Mouse (Mus musculus) forebrain, embryonic 11.5 days (tissue): Measurements from ENCODE around the gene Prnp. TPM values are rescaled to one million over a fixed set of nuclear protein-coding genes. Genes with fewer than 3 reads are reported as not detected.

ENCODE experiments used
- ATAC-seq: fragments of 200-750 bp; cut with Nextera tagmentation; replicated peaks from 2 replicates; pipeline ENCODE4 v1.8.0; 2017; ENCODE audit warnings: moderate TSS enrichment; ENCODE audit not compliant: low FRiP score
- DNase-seq: peaks from one replicate; pipeline ENCODE4 v3.0.0-alpha.2; 2017; ENCODE audit warnings: low spot score
- H3K27ac ChIP-seq: fragments of 300-500 bp; sonication (generic); 2 replicates; pipeline ENCODE4 v1.5.1; 2014; ENCODE audit warnings: low read depth, low read length
- H3K27me3 ChIP-seq: fragments of 300-500 bp; sonication (generic); 2 replicates; pipeline ENCODE4 v1.6.1; 2014; ENCODE audit warnings: mild to moderate bottlenecking, low read length, mixed read lengths; ENCODE audit not compliant: control insufficient read depth, insufficient read depth
- H3K36me3 ChIP-seq: fragments of 300-500 bp; sonication (generic); 2 replicates; pipeline ENCODE4 v1.6.1; 2014; ENCODE audit warnings: mild to moderate bottlenecking, low read length, moderate library complexity, mixed read lengths; ENCODE audit not compliant: control insufficient read depth, insufficient read depth
- H3K4me1 ChIP-seq: fragments of 300-500 bp; sonication (generic); replicated peaks from 2 replicates; pipeline ENCODE4 v1.6.1; 2014; ENCODE audit warnings: low read length, mixed read lengths; ENCODE audit not compliant: control insufficient read depth, insufficient read depth
- H3K4me2 ChIP-seq: fragments of 300-500 bp; sonication (generic); 2 replicates; pipeline ENCODE4 v1.6.1; 2014; ENCODE audit warnings: low read depth, mild to moderate bottlenecking, low read length, moderate library complexity, mixed read lengths; ENCODE audit not compliant: severe bottlenecking
- H3K4me3 ChIP-seq: fragments of 300-500 bp; sonication (generic); 2 replicates; pipeline ENCODE4 v1.5.1; 2014; ENCODE audit warnings: low read depth, low read length
- H3K9ac ChIP-seq: fragments of 300-500 bp; sonication (generic); 2 replicates; pipeline ENCODE4 v1.6.1; 2014; ENCODE audit warnings: low read length
- H3K9me3 ChIP-seq: fragments of 300-500 bp; sonication (generic); 2 replicates; pipeline ENCODE4 v1.6.1; 2016; ENCODE audit warnings: low read length, mixed read lengths; ENCODE audit not compliant: control insufficient read depth
- WGBS: fragments of 180-500 bp; shearing (Covaris S2); extraction: QIAGEN DNeasy Blood & Tissue Kit; methylation state at CpG from one replicate; pipeline ENCODE4 v1.1.7; 2014; 5-methylcytosine and 5-hydroxymethylcytosine counted together
- polyA plus RNA-seq: library from polyadenylated mRNA; unstranded; fragments of >200 nt; fragmentation: Nextera tagmentation; extraction: Ambion mirVana; gene quantifications from 2 replicates; pipeline ENCODE4 v1.2.1, GENCODE M21; 2014

The Prnp gene
- polyA plus RNA-seq, 1 experiment from 2014 or later, result 25.4 TPM

- no peaks in the 10 kb centered on the region for H3K4me1 ChIP-seq
- H3K9me3 ChIP-seq, result no peaks in the 10 kb centered on the region
- H3K36me3 ChIP-seq, result no peaks in the 10 kb centered on the region
- no peak overlapping the region for H3K9ac ChIP-seq
- H3K27ac ChIP-seq, result no peak overlapping the region
- H3K4me2 ChIP-seq, result no peak overlapping the region
- ATAC-seq (no peak), DNase-seq (no peak)
- 33% methylated on average over 2 of the region's 3 CpGs for WGBS
- H3K27me3 ChIP-seq, result no peaks in the 10 kb centered on the region
- no peak overlapping the region for H3K4me3 ChIP-seq
Measured at GRCm38 (mm10) chr2:131902423-131902822, 7.3 kb upstream of the Prnp start.

- Histone ChIP-seq H3K9ac (no peak overlapping the region), H3K27me3 (no peaks in the 10 kb centered on the region), H3K4me1 (no peaks in the 10 kb centered on the region), H3K36me3 (no peaks in the 10 kb centered on the region), H3K9me3 (no peaks in the 10 kb centered on the region), H3K4me3 (no peak overlapping the region), H3K27ac (no peak overlapping the region), H3K4me2 (no peak overlapping the region)
- ATAC-seq, result no peak
- WGBS, result 55% methylated on average over 8 of the region's 8 CpGs
- no peak for DNase-seq
Measured at GRCm38 (mm10) chr2:131902867-131903266, 6.9 kb upstream of the Prnp start.

- Histone ChIP-seq H3K4me1 (0 out of 2 replicates have a peak, but pooled peaks cover 2% of the 10 kb centered on the region), H3K27me3 (no peaks in the 10 kb centered on the region), H3K36me3 (no peaks in the 10 kb centered on the region), H3K9ac (no peak overlapping the region), H3K4me2 (no peak overlapping the region), H3K9me3 (no peaks in the 10 kb centered on the region), H3K4me3 (no peak overlapping the region), H3K27ac (no peak overlapping the region)
- DNase-seq (no peak), ATAC-seq (no peak)
- 67% methylated on average over 5 of the region's 5 CpGs for WGBS
Measured at GRCm38 (mm10) chr2:131905025-131905424, 4.7 kb upstream of the Prnp start.

GRCm38 (mm10) chr2:131905776-131906175, 4.0 kb upstream of the Prnp start:
- DNase-seq (no peak), ATAC-seq (no peak)
- H3K36me3 ChIP-seq, result no peaks in the 10 kb centered on the region
- 62% methylated on average over 6 of the region's 6 CpGs for WGBS
- H3K27ac ChIP-seq, result no peak overlapping the region
- no peak overlapping the region for H3K4me3 ChIP-seq
- H3K4me1 ChIP-seq, result 0 out of 2 replicates have a peak, but pooled peaks cover 2% of the 10 kb centered on the region
- no peak overlapping the region for H3K9ac ChIP-seq
- H3K9me3 ChIP-seq, result no peaks in the 10 kb centered on the region
- H3K27me3 ChIP-seq, result no peaks in the 10 kb centered on the region
- H3K4me2 ChIP-seq, result no peak overlapping the region

GRCm38 (mm10) chr2:131906266-131906665, 3.5 kb upstream of the Prnp start:
- DNase-seq, result no peak
- Histone ChIP-seq H3K27ac (no peak overlapping the region), H3K27me3 (no peaks in the 10 kb centered on the region), H3K9ac (no peak overlapping the region), H3K4me1 (0 out of 2 replicates have a peak, but pooled peaks cover 2% of the 10 kb centered on the region), H3K4me3 (no peak overlapping the region), H3K36me3 (no peaks in the 10 kb centered on the region), H3K4me2 (no peak overlapping the region), H3K9me3 (no peaks in the 10 kb centered on the region)
- 92% methylated on average over 3 of the region's 3 CpGs for WGBS
- no peak for ATAC-seq

- Histone ChIP-seq H3K27me3 (no peaks in the 10 kb centered on the region), H3K36me3 (no peaks in the 10 kb centered on the region), H3K4me2 (no peak overlapping the region), H3K4me1 (0 out of 2 replicates have a peak, but pooled peaks cover 5% of the 10 kb centered on the region), H3K9me3 (no peaks in the 10 kb centered on the region), H3K9ac (no peak overlapping the region), H3K4me3 (no peak overlapping the region), H3K27ac (no peak overlapping the region)
- ATAC-seq, result no peak
- no peak for DNase-seq
- 76% methylated on average over 1 of the region's 1 CpGs for WGBS
Measured at GRCm38 (mm10) chr2:131906846-131907245, 2.9 kb upstream of the Prnp start.

GRCm38 (mm10) chr2:131907311-131907710, 2.4 kb upstream of the Prnp start:
- H3K9ac ChIP-seq, result no peak overlapping the region
- H3K27me3 ChIP-seq, result no peaks in the 10 kb centered on the region
- ATAC-seq (no peak), DNase-seq (no peak)
- H3K4me2 ChIP-seq, result no peak overlapping the region
- no peak overlapping the region for H3K27ac ChIP-seq
- H3K4me3 ChIP-seq, result no peak overlapping the region
- H3K4me1 ChIP-seq, result 0 out of 2 replicates have a peak, but pooled peaks cover 5% of the 10 kb centered on the region
- H3K36me3 ChIP-seq, result no peaks in the 10 kb centered on the region
- no peaks in the 10 kb centered on the region for H3K9me3 ChIP-seq
- 88% methylated on average over 5 of the region's 5 CpGs for WGBS

- Histone ChIP-seq H3K9ac (no peak overlapping the region), H3K4me1 (0 out of 2 replicates have a peak, but pooled peaks cover 5% of the 10 kb centered on the region), H3K9me3 (no peaks in the 10 kb centered on the region), H3K36me3 (no peaks in the 10 kb centered on the region), H3K4me3 (no peak overlapping the region), H3K27me3 (no peaks in the 10 kb centered on the region), H3K27ac (no peak overlapping the region), H3K4me2 (no peak overlapping the region)
- ATAC-seq (no peak), DNase-seq (no peak)
- WGBS, result 86% methylated on average over 7 of the region's 7 CpGs
Measured at GRCm38 (mm10) chr2:131908351-131908861, 1.3 kb upstream of the Prnp start.

GRCm38 (mm10) chr2:131908906-131909305, 822 bp upstream of the Prnp start:
- WGBS, result 81% methylated on average over 1 of the region's 1 CpGs
- DNase-seq, result no peak
- H3K9me3 ChIP-seq, result no peaks in the 10 kb centered on the region
- H3K9ac ChIP-seq, result no peak overlapping the region
- H3K4me1 ChIP-seq, result 0 out of 2 replicates have a peak, but pooled peaks cover 5% of the 10 kb centered on the region
- H3K27ac ChIP-seq, result no peak overlapping the region
- peak overlapping the region; percentile 64 for H3K4me2 ChIP-seq
- no peak for ATAC-seq
- H3K4me3 ChIP-seq, result no peak overlapping the region
- H3K27me3 ChIP-seq, result no peaks in the 10 kb centered on the region
- no peaks in the 10 kb centered on the region for H3K36me3 ChIP-seq
